Mouse (Mus musculus): ENCODE data around the gene Tbc1d1. TPM values are rescaled to one million over a fixed set of nuclear protein-coding genes. Genes with fewer than 3 reads are reported as not detected.

The Tbc1d1 gene
- 10.0 and 48.1 TPM in 2 replicates for polyA plus RNA-seq (2012; rRNA removed; ENCODE audit: low replicate concordance)

DNA sequence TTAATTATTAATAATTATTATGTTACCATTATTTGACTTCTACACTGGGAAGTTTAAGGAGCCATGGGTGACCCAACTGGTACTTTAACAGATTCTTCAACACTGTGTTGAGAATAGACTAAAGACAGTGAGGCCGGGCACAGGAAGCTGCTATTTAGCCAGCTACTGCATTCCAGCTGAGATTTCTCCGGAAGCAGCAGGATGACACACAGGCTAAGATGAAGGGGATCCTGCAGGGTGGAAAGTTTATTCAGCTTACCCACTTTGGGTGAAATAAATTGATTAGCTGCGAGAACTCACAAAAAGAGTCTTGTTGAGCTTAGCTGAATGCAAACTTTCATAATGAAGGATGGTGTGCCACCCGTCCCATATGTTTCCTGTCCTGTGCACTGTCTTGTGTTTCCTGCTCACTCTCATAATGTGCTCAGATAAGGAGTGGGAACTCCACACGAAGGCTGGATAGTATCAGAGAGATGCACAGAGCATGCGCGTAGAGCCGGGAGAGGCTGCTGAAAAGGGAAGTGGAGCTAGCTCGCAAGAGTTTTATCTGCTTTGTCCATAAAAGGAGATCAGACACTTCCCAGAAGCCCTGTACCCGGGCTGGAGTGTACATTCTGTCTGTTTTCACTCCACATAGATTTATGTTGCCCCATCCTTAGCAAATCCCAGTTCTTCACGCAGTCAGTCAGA lies at the start of gene Tbc1d1:
Gene Tbc1d1, plus strand, starts transcription at position 445 of the 690 bp plus-strand sequence.

Other genes with a start within 250 kb of the Tbc1d1 start
- 6.6 and 15.6 TPM in 2 replicates for gene Rell1, start 187.4 kb upstream of the Tbc1d1 start, polyA plus RNA-seq (2012; rRNA removed; ENCODE audit: low replicate concordance)
- 9.3 and 20.4 TPM in 2 replicates for gene Pgm2, start 63.4 kb upstream of the Tbc1d1 start, polyA plus RNA-seq (2012; rRNA removed; ENCODE audit: low replicate concordance)